Mouse (Mus musculus) thymus, postnatal 25 days (tissue): ENCODE data around the gene Gps1.
"Not testable (repeated sequence)": the region's sequence is repeated elsewhere in the genome, so short reads cannot be mapped to it uniquely, and the experiment has no call there.

ENCODE experiments used
- DNase-seq: peaks from one replicate; pipeline ENCODE4 v3.0.0; 2022

Gps1 gene

DNA sequence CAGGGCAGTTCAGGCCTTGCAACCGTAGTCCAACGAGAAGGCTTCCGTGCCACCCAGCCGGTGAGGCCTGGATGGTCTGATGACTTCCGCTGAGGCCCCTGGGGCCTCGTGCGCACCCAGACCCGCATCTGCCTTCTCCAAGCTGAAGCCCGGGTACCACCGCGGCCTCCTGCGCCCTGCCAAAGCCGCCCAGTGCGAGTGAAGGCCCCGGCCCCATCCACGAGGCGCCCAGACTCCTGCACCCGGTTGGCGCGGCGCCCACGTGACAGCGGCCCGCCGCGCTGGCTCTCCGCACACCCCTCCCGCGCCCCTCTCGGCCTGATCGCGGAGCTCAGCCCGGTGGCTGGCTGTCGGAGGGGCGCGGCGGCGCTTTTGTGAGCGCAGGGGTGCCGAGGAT lies 39.5 kb downstream of the Gps1 start:
- DNase-seq: no peak

GRCm38 (mm10) chr11:120823956-120824786 lies 40.1 kb downstream of the Gps1 start, which contains the start of gene Fasn:
Gene Fasn, minus strand, starts transcription at chr11:120824547.
- DNase-seq: peak; percentile 96

DNA sequence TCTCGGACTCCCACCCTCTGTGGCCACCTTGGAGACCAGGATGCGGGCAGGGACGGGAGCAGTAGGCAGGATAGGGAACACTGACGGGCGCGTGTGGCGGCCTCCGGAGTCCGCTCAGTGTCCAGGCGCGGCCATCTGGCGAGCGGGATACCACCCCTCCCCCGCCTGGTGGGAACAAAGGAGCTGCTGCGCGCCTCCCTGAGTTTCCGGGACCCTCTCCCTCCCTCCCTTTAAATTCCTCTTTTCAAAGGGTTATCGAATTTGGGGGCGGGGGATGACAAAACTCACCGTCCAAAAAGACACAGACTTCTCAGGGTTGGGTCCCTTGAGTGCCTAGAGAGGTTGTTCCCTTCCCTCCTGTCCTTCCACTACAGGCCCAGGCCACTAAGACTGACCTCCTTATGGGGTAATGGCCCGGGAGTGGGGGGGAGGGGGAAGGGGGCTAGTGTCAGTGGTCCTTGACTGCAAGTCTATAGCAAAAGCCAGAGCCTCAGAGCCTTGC lies 40.8 kb downstream of the Gps1 start:
- DNase-seq: no peak

GRCm38 (mm10) chr11:120825289-120825863 lies 41.3 kb downstream of the Gps1 start:
- DNase-seq: peak; percentile 19

GRCm38 (mm10) chr11:120826016-120826953 lies 42.2 kb downstream of the Gps1 start:
- no peak for DNase-seq

- DNase-seq: no peak
Observed at GRCm38 (mm10) chr11:120828416-120828815, 44.3 kb downstream of the Gps1 start.

DNA sequence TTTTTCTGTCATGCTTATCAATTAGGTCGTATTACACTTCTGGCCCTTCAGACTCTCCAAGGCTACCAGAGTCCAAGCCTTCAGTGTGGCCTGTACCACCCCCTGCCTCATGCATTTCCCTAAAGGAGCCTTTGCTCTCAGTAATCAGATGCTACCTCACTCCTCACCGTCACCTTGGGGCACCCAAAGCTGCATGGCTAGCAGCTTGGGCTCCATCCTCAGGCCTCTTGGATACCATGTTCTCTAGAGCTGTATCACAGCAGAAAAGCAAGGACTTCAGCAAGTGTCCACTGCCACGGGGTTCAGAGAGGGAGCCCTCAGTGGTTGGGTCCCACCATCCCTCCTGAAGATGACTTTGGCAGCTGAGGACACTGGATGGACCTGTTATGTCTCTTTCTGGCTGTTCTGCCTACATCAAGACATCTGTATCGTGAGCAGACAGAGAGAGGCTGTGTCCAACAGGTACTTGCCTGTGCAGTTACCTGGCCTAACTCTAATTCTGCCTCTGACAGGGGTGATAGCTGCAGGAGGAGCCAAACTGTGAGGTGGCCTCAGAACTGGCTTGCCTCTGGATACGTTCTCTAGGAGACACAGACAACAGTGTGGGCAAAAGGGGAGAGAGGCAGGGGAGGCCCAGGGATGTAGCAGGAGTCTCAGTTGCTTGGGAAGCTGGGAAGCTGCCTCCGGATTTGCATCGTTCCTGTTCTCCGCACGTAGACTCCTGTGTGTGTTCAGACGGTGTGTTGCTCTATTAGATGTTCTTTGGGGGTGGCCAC lies 45.9 kb downstream of the Gps1 start:
- no peak for DNase-seq

DNA sequence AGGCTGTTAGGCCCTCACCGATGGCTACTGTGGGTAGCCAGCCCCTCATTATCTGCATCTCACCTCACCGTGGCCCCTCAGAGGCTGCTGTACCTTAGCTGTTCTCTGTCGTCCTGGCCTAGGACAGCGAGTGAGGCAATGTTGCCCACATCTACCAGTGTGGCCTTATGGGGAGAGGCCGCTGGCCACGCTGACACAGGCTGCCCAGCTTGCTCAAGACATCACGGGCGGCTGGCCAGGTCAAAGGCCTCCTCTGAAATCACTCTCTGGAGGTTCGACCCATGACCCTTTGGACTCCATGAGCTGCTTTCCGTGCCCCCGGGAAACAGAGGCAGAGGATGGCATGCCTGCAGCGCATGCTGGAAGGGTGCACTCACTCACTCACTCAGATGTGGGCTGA lies 46.6 kb downstream of the Gps1 start:
- DNase-seq: no peak

- DNase-seq: no peak
Observed at GRCm38 (mm10) chr11:120831659-120832440, 47.8 kb downstream of the Gps1 start.

- not testable (repeated sequence) for DNase-seq
Observed at GRCm38 (mm10) chr11:120832962-120833361, 48.9 kb downstream of the Gps1 start.

- no peak for DNase-seq
Observed at GRCm38 (mm10) chr11:120833555-120834280, 49.6 kb downstream of the Gps1 start.
